Mouse (Mus musculus) frontal cortex, postnatal 14 days (tissue): ENCODE data around the gene Glod4.
"Not testable (repeated sequence)": the region's sequence is repeated elsewhere in the genome, so short reads cannot be mapped to it uniquely, and the experiment has no call there.

ENCODE experiments used
- DNase-seq, 2 experiments: peaks; one replicate each; pipeline ENCODE4 v3.0.0; 2022; ENCODE audit warnings: low spot score in 2 of 2

The Glod4 gene

DNA sequence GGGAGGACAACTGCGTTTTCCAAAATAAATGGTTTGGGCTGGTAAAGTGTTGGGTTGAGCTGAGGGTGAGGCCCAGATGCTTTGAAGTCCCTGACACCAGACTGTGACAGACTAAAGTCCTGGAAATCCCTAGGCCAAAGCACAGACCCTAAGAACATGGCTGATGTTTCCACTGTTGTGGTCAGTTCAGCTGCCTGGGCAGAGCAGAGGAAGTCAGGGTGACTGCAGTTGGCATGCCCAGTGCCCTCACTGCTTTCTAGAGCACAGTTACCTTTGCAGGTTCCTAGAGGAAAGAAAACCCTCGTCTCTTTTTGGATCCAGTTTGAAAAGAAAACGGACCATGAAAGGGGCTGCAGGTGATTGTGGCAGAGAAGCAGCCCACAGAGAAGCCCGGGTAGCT lies 13.9 kb upstream of the Glod4 start:
- no peak for DNase-seq

DNA sequence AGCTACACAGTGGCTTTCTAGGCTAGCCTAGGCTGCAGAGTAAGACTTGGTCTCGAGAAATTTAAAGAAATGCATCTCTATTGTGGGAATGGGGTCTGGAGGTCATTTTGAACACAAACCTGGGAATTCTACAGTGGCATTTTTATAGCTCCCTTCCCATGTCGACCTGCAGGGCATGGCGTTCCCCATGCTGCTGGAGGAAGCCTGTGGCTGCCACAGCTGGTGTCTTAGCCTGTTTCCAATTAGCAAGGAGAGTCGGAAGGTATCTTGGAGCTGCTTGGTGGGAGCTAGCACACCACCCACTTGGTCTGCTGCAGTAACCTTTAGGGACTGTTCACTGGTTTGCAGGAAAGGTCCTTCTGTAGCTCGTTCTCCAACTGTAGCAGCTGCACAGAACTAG lies 12.6 kb upstream of the Glod4 start:
- no peak for DNase-seq

DNA sequence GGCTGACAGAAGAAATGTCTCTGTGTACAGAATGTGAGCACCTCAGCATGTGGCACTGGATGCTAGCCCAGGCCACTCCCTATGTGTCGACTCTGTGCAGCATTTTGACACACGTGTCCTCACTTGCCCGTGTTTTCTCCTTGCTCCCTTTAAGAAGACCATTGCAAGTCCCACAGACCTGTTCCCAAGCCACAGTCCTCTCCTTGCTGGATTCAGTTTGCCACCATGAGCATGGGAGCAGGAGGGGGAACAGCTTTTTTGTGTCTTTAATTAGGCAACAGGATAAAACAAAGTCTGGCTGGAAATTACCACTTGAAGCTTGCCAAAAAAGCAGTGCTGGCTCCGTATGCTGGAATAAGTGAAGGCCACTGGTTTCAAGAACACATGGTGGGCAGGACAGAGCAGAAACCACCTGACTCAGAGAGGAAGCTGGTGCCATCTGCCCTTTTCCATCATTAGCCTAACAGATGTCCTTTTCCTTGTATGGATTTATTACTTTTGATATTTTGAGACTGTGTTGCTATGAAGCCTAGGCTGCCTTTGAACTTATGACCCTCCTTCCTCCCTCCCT lies 12.0 kb upstream of the Glod4 start:
- no peak for DNase-seq

DNA sequence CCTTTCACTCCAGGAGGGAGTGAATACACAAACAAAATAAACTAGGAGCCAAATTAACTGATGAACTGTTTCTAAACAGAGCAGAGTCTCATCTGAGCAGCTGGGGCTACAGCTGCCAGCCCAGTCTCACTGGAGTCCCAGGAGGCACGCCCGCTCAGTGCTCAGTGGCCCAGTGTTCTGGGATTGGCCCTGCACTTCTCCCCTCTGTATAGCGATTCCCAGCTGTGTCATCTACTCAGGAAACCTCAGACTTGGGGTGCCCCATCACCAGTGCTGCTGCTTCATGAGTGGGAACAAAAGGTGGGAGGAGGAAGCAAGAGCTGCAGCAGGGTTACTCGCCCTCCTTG lies 10.4 kb upstream of the Glod4 start:
- no peak for DNase-seq

DNA sequence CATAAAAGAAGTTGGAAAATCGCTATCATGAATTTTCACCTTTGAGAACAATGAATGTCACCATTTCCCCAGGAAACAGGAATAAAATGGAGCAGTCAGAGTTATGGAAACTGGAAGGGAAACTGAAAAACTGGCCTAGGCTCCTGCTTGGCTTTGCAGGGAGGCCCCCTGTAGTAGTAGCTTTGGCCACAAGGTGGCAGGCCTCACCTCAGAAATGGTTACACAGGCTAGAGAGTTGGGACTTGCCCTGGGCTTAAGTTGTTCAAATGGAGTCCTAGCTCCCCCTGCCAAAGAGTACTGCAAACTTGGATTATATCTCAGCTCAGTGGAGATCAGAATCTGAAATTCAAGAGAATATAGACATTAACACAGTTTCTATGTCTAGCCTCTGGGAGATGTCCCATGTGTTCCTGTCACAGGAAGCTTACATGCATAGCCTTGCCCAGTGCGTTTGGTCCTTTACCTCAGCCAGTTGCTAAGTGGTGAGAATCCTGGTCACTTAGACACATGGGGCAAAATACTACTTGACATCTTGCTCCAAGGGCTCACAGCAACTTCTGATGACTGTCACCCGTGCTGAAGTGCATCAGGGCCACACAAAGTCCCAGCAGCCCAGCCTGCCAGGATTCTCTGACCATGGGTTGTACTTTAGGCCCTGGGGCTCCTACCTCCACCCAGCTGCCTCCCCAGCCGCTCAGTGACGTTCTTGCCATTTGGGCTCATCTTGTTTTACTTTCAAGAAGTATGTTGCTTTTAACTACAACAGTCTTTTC lies 9.8 kb upstream of the Glod4 start:
- peak in 1 of 2 experiments; percentile 84 for DNase-seq

DNA sequence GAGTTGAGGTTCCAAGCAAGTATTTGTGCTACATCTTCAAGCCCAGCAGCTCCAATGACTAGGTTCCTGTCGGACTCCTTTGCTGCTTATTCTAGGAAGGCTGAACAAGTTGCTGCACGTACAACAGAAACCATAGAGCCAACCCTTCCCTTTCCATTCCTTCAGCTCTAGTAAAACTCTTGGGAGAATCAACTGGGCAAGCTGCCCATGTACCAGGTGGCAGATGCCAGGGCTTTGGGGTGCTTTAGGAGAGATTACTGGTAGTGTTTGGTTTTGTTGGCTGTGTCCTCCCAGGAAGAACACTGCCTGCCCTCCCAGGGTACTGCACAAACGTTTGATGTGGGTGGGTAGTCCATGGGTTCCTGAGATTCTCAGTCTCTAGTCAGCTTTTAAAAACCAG lies 8.5 kb upstream of the Glod4 start:
- no peak for DNase-seq

DNA sequence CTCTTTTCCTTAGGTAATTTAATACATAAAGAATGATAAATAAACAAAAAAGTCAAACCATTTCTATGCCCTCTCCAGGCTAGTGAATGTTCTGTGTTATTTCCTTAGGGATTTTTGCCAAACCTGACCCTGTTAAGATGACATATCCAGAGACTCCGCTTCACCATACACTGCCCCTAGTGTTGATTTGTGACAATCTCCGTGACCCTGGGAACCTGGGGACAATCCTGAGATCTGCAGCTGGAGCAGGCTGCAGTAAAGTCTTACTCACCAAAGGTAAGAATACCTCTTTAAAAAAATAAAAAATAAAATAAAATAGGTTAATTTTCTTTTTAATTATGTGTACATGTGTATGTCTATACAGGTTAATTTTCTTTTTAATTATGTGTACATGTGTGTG lies 3.7 kb upstream of the Glod4 start:
- no peak for DNase-seq

DNA sequence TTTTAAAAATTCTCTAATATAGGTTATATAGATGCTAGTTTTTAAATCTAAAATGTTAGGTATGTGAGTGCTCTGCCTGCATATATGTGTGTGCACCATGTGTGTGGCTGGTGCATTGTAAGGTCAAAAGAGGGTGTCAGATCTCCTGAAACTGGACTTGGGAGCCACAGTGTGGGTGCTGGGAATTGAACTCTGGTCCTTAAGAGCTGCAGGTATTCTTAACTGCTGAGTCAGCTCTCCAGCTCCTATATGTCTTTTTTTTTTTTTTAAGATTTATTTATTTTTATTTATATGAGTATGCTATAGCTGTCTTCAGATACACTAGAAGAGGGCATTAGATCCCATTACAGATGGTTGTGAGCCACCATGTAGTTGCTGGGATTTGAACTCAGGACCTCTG lies 2.9 kb upstream of the Glod4 start:
- DNase-seq: no peak

DNA sequence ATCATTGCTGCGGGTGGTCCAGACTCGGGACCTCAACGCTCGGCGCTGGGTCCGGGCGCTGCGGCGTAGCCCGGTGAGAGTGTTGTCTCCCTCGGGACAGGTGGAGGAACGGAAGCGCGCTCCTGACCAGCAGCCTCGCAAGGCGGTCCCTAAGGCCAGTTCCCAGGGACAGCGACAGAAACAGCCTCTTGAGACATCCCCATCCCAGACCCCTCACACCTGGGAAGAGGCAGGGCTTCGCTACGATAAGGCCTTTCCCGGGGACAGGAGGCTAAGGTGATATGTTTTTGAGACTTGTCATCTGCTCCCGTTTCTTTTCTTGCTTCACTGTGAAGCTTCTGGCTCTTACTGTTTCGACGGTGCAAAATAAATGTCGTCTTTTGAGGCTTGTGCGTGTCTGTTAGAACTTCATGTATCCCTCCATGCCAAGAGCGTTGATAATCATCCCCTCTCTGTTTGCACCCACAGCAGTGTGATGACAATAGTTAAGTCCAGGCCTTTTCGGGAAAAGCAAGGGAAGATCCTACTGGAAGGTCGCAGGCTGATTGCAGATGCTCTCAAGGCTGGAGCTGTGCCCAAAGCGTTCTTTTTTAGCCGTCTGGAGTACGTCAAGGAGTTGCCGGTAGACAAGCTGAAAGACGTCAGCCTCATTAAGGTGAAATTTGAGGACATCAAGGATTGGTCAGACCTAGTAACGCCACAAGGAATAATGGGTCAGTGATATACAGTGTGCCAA lies 454 bp upstream of the Glod4 start:
- no peak for DNase-seq

DNA sequence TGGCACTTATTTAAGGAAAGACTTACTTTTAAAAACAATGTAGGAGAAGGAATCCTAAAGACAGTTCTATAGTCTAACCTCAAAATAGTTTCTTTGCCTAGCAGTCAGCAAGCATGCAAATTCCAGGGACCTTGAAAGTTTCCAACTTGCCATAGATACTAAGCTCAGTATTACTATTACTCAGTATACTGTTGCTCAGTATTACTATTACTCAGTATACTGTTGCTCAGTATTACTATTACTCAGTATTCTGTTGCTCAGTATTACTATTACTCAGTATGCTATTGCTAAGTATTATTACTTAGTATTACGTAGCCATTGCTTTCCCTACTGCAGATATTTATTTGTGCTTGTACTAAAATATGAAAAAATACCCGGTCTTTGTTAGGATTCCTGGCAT lies 3.8 kb downstream of the Glod4 start:
- DNase-seq: no peak

DNA sequence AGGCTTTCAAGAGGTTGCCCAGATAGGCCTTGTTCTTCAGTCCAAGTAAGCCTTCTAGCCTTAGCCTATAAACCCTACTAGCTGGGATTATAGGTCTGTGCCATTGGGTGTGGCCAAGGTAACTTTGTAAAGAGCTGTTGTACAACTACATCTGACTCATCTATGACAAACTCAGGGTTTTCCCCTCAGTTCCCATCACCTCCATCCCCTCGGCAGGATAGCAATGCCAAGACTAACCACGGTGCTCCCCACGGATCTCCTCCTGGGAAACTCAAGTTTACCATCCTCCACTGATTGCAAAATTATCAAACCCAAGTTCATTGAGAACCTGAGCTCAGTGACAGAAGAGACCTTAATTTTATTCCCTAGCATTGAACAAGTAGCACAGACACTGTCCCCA lies 7.4 kb downstream of the Glod4 start:
- no peak for DNase-seq

DNA sequence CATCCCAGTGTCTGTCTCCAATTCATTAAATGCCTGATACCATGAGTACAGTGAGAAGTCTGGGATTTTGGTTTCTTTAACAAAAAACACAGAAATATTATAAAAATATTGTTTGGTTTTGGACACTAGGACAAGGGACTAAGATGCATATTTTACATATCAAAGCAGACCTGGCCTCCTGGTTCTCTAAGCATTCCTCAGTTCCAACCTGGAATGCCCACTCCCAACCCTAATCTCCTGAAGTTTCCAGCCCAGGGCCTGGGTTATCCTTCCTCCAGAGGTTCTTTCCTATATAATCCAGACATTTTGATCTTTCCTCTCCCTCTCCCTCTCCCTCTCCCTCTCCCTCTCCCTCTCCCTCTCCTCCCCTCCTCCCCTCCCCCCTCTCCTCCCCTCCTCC lies 18.5 kb downstream of the Glod4 start:
- no peak for DNase-seq

DNA sequence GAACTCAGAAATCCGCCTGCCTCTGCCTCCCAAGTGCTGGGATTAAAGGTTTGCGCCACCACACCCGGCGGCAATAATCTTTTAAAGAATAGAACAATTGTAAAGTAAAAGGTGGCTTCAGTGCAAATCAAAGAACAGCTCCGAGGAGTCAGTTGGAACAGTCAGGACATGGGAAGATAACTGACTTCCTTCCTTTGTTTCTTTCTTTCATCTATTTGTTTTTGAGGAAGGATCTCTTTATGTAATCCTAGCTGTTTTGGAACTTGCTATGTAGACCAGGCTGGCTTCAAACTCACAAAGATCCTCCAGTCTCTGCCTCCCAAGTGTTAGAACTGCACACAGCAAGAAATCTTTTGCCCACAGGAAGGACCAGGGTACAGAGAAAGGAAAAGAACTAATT lies 18.9 kb downstream of the Glod4 start:
- DNase-seq: no peak

DNA sequence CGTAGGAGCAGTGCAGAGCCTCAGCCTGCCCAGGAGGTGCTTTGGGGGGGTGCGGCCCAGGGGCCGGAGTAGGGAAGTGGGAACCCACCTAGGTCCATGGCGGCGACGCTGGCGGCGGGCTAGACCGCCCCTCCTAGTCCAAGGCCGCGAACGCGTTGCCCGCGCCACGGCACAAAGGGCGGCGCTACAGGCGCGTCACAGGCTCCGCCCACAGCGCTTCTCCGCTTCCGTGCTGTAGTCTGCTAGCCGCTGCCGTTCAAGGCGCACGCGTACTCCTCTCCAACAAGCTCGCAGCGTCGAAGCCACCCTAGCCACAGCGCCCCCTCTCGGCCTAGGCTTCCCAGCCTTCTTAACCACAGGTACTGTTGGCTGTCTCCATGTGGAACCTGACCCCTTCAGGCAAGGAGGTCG lies 26.1 kb downstream of the Glod4 start, which contains the start of the genes Dbil5 and Gemin4:
Gene Dbil5, plus strand, starts transcription at position 219 of the 411 bp plus-strand sequence.
Gene Gemin4, minus strand, starts transcription at position 275 of the 411 bp plus-strand sequence.
- DNase-seq: peak; percentile 93 to 94

DNA sequence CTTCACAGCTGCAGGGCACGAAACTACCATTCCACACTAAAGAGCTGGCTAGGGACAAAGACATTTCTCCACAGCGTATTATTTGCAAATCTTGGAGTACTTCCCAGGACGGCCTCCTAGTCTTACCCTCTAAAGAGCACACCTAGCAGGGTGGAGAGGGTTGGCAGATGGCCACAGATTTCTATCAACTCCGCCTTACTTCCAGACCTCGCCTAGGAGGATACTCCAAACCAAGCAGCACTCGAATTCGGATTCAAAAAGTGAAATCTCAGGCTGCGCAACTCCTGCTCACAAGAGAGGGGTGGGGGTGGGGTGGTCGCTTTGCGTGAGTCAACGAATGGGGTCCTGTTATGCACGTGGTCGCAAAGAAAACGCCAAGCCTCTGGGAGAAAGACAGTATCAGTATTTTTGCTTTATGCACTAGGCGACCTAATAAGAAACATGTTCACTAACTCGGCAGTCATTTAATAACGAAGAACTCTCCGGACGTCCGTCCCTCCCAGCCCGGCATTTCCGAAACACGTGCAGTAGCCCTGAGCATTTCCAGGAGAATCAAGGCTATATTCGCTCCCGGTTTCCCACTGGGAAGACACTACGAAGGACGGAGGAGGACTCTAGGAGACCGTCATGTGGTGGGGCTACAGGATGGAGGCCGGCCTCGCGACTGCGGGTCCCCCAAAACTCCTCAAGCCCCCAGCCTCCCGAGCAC lies 26.7 kb downstream of the Glod4 start:
- DNase-seq: no peak

DNA sequence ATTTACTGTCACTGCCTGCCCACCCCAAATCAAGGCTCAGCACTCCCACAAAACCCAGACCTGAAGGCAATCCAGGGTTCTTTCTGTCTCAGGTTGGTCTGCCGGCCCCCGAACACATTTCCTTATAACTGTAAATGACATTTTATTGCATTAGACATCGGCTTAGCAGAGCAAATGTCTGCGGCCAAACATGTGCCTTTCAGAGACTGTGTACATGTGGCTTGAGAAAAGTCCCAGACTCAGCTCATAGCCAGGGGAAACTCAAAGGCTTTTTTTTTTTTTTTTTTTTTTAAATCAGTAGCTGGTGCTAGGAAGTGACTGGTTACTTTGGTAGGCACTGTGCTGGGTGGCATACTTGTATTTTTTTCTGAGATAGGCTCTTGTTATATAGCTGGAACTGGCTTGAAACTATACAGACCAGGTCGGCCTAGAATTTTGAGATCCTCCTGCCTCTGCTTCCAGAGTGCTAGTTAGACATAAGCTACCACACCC lies 27.4 kb downstream of the Glod4 start:
- DNase-seq: no peak

DNA sequence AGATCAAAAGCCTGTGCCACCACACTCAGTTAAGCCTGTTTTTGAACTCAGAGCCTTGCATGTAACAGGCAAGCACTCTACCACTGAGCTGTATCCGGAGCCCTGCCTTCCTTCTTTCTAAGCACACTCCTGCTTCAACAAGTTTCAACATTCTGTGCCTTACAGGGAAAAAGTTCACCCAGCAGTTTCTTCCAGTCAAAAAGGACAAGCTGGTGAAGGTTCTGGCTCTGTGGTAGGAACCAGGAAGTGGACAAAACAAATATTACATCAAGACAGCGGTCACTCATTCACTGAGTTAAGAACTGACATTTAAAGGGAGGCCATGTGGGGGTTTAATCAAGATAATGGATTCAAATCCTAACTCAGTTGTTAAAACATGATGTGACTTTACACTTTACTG lies 28.5 kb downstream of the Glod4 start:
- no peak for DNase-seq

DNA sequence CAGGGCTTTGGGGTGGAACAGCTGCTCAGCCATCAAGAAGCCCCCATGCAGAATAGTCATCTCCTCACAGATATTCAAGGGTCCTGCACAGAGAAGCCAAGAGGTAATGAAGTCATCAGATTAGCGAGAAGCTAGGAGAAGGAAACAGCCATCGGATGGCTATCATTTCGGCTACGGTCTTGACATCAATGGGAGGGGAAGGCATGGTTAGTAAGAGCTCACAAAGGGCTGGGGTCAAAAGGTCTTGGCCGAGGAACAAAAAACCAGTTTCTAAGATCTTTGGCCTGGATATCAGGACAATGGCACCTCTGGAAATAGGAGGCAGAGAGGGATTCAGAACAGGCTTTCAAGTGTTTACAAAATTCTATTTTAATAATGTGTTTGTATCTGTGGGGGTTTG lies 29.7 kb downstream of the Glod4 start:
- no peak for DNase-seq

DNA sequence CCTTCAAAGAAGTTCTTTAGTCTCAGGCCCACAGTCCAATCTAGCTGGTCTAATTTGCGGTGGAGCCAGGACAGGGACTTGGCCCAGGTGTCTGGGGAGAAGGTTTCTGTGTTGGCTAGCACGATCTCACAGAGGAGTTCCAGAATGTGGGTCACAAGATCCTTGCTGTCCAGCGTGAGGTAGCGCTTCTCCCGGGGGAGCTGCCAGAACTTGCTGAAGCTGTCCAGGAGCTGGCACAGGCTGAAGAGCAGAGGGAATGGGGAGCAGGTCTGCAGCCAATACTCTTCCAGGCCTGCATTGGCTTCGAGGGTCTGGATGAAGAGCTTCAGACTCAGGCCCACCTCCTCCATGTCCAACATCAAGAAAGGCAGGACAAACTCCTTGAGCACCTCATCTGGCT lies 31.9 kb downstream of the Glod4 start:
- not testable (repeated sequence) for DNase-seq

DNA sequence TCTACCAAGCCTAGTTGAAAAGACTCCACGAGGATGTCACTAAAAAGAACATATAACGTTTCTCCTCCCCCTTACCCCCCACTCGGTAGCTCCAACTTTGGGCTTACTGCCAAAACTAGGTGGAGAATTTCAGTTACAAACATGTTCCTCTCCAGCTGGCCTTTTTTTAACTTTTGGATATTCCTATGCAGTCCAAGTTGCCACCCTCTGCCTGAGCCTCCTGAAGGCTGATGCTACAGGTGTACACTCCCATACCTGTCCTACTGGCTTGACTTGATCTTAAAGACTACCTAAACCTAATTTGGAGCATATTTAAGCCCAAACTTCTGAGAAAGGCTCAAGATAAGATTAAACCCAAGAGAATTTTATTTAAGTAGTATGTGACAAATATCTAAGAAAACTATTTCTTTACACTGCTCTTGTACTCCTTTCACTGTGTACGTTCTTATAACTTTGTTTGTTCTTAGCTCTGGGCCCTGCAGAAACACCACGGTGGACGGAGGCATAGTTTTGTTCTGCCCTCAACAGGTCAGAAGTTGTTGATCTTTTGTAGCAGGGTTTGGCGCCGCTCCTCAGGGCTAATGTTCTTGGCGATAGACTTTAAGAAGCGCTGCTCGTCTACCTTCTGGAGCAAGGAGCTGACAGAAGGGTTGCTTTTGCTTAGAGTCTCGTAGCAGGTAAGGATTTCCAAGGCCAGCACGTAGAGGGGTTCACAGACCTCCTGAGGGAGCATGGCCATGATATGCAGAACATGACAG lies 33.1 kb downstream of the Glod4 start:
- no peak for DNase-seq

DNA sequence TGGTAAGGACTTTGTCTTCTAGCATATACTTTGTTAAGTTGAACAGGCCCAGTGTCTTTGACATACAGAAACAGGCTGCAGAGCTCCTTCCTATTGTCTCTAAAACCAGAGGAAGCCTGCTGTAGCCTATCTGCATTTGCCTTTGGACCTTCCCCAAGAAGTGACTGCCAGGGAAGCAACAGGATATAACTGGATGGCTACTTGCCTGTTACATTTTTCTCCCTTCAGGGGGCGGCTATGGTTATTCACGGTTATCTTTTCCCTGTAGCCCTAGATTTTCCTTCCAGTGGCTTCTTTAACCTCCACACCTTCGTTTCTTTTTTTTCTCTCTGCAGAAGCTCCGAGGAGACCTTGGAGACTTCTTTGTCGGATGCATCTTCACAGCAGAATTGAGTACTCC lies 36.7 kb downstream of the Glod4 start:
- no peak for DNase-seq
